Mouse (Mus musculus): ENCODE results near the gene Hddc3.

GRCm38 (mm10) chr7:80334848-80335247 lies 8.1 kb upstream of the Hddc3 start:
- TF ChIP-seq POLR2A (IDR thresholded peaks at IDR 0.05; ENCODE audit: low read depth, low read length) (no peak), CTCF (IDR thresholded peaks at IDR 0.05; ENCODE audit: extremely low read depth, insufficient read length, insufficient replicate concordance, low read depth, low read length) (no peak)

Data from small intestine, adult 2 months (tissue).